Mouse (Mus musculus) small intestine, adult 2 months (tissue): ENCODE measurements around the gene Cnga4.

ENCODE experiments used
- CTCF ChIP-seq: fragments of 200-500 bp; IDR thresholded peaks from 2 replicates; pipeline ENCODE4 v1.5.1; 2012; ENCODE audit warnings: low read depth, mild to moderate bottlenecking, control low read depth, inconsistent platforms, low read length, moderate library complexity, mixed read lengths; ENCODE audit not compliant: insufficient replicate concordance, insufficient read length; ENCODE audit errors: extremely low read depth
- POLR2A ChIP-seq: fragments of 200-500 bp; IDR thresholded peaks from 2 replicates; pipeline ENCODE4 v1.6.1; 2012; ENCODE audit warnings: low read depth, mild to moderate bottlenecking, control low read depth, inconsistent platforms, low read length, moderate library complexity

DNA sequence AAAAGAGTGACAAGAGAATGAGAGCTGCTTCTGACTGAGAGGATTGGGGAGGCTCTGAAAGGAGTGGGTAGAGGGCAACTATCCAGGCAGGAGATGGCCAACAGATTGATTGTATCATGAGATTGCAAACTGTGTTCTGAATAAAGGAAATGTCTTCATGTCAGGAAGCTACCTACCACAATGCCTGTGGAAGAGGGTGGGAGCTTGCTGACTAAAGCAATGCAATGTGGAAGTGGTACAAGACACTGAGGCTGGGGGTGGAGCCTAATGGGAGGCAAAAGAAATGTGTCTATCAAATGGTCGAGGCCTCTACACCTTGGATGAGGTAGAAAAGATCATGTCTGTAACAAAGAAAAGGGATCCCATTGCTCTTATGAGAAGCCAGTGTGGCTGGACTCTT lies 2.0 kb downstream of the Cnga4 start:
- no peak for TF ChIP-seq POLR2A
- TF ChIP-seq CTCF, result no peak
